Mouse (Mus musculus) liver, postnatal 0 days (tissue): ENCODE measurements around the gene Fam168a.

ENCODE experiments used
- CTCF ChIP-seq: sonication (generic); IDR thresholded peaks from 2 replicates; pipeline ENCODE4 v1.5.1; 2016; ENCODE audit warnings: antibody characterized with exemption, low read depth
- EP300 ChIP-seq: IDR thresholded peaks from 2 replicates; pipeline ENCODE4 v1.6.1; 2016; ENCODE audit warnings: antibody characterized with exemption, low read depth, mild to moderate bottlenecking

DNA sequence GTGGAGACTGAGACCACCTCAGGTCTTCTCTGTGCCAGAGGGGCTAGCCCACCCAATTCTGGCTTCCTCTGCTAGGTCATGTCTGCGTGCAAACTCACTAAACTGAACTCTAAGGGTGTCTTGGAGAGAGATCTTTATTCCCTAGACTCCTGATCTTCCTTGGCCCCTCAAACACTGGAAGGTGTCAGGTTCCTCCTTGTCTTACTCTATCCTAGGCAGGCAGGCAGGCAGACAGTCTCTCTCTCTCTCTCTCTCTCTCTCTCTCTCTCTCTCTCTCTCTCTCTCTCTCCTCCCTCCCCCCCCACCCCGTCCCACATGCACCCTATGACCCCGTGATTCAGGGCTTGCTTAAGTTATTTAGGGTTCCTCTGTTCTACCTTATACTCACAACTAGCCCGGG lies 155.9 kb downstream of the Fam168a start:
- TF ChIP-seq CTCF (no peak), EP300 (no peak)
